Mouse (Mus musculus) C2C12 (cell line): ENCODE results near the gene Steap2.

Source experiments
- CEBPB ChIP-seq: IDR thresholded peaks from one replicate; pipeline ENCODE4 v1.6.1; 2011; ENCODE audit warnings: low read depth, mild to moderate bottlenecking, control low read depth, moderate library complexity
- CTCF ChIP-seq: IDR thresholded peaks from one replicate; pipeline ENCODE4 v1.5.1; 2011; ENCODE audit not compliant: control insufficient read depth, insufficient read depth, insufficient read length
- FOSL1 ChIP-seq: IDR thresholded peaks from one replicate; pipeline ENCODE4 v1.8.0; 2011; ENCODE audit warnings: mild to moderate bottlenecking, low read length; ENCODE audit not compliant: poor library complexity, insufficient read depth, severe bottlenecking
- MAX ChIP-seq: IDR thresholded peaks from one replicate; pipeline ENCODE4 v1.6.1; 2011; ENCODE audit warnings: mild to moderate bottlenecking, control low read depth
- MYOD1 ChIP-seq: IDR thresholded peaks from one replicate; pipeline ENCODE4 v1.6.1; 2011; ENCODE audit warnings: low read depth; ENCODE audit not compliant: control insufficient read depth, insufficient read length
- MYOG ChIP-seq: IDR thresholded peaks from one replicate; pipeline ENCODE4 v1.6.1; 2011; ENCODE audit not compliant: control insufficient read depth, insufficient read length; ENCODE audit errors: extremely low read depth
- USF1 ChIP-seq: IDR thresholded peaks from one replicate; pipeline ENCODE4 v1.6.1; 2011; ENCODE audit warnings: low read depth, mild to moderate bottlenecking, control low read depth, moderate library complexity

GRCm38 (mm10) chr5:5664371-5664926, 29.9 kb downstream of the Steap2 start:
- TF ChIP-seq MAX, result no peak
- no peak for TF ChIP-seq CTCF
- no peak for TF ChIP-seq MYOD1
- TF ChIP-seq CEBPB, result no peak
- no peak for TF ChIP-seq MYOG
- TF ChIP-seq USF1, result no peak
- TF ChIP-seq FOSL1, result no peak
